Mouse (Mus musculus): ENCODE results near the gene Aaas.
"Not testable (repeated sequence)": the region's sequence is repeated elsewhere in the genome, so short reads cannot be mapped to it uniquely, and the experiment has no call there.

The Aaas gene

GRCm38 (mm10) chr15:102356501-102357325 lies 6.1 kb upstream of the Aaas start:
- DNase-seq (ENCODE audit: low read depth, low spot score), result no peak

GRCm38 (mm10) chr15:102355871-102356441 lies 5.4 kb upstream of the Aaas start:
- DNase-seq (ENCODE audit: low read depth, low spot score), result peak; percentile 47

DNA sequence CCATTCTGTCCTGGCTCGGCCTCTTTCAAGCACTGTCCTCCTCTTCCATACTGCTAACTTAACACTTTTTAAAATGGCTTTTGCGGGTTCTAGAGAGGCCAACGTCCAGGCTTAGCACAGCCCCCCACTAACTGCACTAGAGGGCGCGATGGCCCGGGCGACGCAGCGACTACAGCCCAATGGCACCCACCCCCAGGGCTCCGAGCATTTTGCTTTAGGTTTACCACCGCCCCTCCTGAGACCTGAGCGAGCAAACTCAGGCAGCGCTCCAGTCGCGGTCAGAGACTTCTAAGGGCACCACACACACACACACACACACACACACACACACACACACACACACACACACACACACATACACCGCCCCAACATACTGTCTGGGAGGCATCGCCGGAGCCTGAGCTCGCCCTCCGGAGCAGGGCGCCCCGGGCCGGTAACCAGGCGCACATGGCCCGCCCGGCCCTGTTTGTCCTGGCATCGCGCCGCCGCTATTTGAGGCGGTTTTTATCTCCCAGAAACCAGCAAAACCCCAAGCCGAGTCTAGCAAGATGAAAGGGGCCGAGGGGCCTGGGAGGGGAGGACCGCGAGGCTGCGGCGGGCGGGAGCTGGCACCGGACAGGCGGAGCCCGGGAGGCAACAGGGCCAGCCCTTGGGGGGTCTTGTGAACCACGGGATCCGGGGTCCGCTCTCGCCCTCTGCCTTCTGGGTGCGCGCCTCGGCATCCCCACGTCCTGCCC lies 4.7 kb upstream of the Aaas start:
- no peak for DNase-seq (ENCODE audit: low read depth, low spot score)

DNA sequence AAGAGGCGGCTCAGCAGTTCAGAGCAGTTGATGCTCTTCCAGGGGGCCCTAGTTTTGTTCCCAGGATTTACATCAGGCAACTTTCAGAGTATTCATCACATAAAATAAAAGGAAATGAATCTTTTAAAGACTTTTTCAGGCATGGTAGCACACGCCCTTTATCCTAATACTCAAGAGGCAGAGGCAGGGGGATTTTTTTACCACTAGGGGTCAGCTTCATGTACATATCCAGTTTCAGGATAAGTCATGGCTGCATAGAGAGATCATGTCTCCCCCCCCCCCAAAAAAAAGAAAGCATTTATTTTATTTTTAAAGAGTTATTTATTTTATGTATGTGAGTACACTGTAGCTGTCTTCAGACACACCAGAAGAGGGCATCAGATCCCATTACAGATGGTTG lies 3.4 kb upstream of the Aaas start:
- DNase-seq (ENCODE audit: low read depth, low spot score), result no peak

DNA sequence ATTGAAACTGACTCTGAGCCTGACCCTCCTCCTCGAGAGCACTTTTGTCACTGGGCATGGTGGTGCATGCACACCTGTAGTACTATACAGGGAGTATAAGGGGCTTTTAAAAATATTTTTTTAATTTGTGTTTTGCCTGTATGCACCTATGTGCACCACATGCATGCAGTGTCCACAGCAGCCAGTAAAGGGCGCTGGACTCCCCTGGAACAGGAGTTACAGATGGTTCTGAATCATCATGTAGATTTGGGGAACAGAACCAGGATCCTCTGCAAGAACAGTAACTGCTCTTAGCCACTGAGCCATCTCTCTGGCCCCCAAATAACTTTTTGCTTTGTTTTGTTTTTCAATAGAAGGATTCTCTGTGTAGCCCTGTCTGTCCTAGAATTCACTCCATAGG lies 1.6 kb upstream of the Aaas start:
- DNase-seq (ENCODE audit: low read depth, low spot score), result no peak

GRCm38 (mm10) chr15:102350942-102351291 lies 346 bp upstream of the Aaas start:
- no peak for DNase-seq (ENCODE audit: low read depth, low spot score)

GRCm38 (mm10) chr15:102346444-102346843 lies 4.1 kb downstream of the Aaas start:
- no peak for DNase-seq (ENCODE audit: low read depth, low spot score)

DNA sequence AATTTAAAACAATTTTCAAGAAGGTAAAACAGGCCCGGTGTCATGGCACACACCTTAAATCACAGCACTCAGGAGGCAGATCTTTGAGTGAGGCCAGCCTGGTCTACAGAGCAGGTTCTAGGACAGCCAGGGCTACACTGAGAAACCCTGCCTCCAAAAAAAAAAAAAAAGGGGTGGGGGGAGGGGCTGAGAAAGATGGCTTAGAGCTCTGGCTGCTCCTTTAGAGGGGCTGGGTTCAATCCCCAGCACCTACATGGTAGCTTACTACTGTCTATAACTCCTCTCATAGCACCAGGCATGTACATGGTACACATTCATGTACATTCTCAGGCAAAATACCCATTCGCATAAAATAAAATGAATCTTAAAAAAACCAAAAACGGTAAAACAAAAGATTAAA lies 6.1 kb downstream of the Aaas start:
- DNase-seq (ENCODE audit: low read depth, low spot score), result no peak

GRCm38 (mm10) chr15:102341580-102341979 lies 9.0 kb downstream of the Aaas start:
- no peak for DNase-seq (ENCODE audit: low read depth, low spot score)

GRCm38 (mm10) chr15:102339612-102340011 lies 11.0 kb downstream of the Aaas start:
- DNase-seq (ENCODE audit: low read depth, low spot score), result no peak

GRCm38 (mm10) chr15:102336946-102337345 lies 13.6 kb downstream of the Aaas start:
- DNase-seq (ENCODE audit: low read depth, low spot score), result no peak

GRCm38 (mm10) chr15:102335925-102336324 lies 14.6 kb downstream of the Aaas start:
- DNase-seq (ENCODE audit: low read depth, low spot score), result not testable (repeated sequence)

GRCm38 (mm10) chr15:102335254-102335653 lies 15.3 kb downstream of the Aaas start:
- DNase-seq (ENCODE audit: low read depth, low spot score), result no peak

DNA sequence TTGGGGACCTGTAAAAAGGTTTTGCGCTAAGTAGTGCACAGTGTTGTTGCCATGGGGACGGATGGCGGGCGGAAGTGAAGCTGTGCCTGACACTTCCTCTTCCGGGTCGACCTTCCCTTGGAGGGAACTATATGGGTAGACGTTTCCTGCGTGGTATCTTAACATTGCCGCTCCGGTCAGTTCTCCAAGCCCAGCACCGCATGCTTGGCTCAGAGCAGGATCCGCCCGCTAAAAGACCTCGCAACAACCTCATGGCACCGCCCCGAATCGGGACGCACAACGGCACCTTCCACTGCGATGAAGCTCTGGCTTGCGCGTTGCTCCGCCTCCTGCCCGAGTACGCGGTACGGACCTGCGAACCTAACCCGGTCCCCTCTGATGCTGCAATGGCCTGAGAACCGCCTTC lies 19.0 kb downstream of the Aaas start, which contains the start of gene Myg1:
Gene Myg1 (plus strand): TSS at position 100 of the 406 bp plus-strand sequence.
- peak; percentile 85 for DNase-seq (ENCODE audit: low read depth, low spot score)

GRCm38 (mm10) chr15:102326892-102327291 lies 23.7 kb downstream of the Aaas start:
- no peak for DNase-seq (ENCODE audit: low read depth, low spot score)

GRCm38 (mm10) chr15:102326022-102326576 lies 24.5 kb downstream of the Aaas start, which contains the start of gene Pfdn5:
Gene Pfdn5 (plus strand): TSS chr15:102326116.
- DNase-seq (ENCODE audit: low read depth, low spot score), result peak; percentile 85

DNA sequence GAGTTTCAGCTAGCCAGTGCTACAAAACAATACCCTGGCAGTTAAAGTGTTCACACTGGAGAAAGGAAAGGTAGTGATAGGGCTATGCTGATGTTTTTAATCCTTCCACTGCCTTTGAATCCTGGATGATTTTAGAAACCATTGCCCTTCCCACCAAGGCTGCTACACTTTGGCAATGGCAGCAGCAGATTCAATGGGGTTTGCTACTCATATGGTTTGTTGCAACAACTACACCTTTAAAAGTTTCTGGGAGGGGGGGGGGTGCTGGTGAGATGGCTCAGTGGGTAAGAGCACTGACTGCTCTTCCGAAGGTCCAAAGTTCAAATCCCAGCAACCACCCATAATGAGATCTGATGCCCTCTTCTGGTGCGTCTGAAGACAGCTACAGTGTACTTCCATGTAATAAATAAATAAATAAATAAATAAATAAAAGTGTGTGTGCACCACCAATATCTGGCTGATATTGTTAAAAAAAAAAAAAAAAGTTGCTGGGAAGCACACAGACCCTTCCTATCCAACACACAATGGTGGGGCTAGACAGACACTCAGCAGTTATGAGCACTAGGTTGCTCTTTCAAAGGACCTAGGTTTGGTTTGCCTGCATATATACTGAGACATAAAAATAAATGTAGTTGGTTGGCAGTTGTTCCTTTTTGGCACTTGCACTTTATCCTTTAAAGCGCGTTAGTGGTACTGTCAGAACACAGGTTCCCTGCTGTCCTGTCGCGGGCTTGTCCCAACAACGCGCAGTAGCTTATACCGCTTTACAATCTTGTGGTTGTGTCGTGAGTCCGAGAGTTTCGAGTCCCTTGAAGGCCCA lies 25.7 kb downstream of the Aaas start:
- no peak for DNase-seq (ENCODE audit: low read depth, low spot score)

- peak; percentile 21 for DNase-seq (ENCODE audit: low read depth, low spot score)
Measured at GRCm38 (mm10) chr15:102316263-102316662, 34.3 kb downstream of the Aaas start.

DNA sequence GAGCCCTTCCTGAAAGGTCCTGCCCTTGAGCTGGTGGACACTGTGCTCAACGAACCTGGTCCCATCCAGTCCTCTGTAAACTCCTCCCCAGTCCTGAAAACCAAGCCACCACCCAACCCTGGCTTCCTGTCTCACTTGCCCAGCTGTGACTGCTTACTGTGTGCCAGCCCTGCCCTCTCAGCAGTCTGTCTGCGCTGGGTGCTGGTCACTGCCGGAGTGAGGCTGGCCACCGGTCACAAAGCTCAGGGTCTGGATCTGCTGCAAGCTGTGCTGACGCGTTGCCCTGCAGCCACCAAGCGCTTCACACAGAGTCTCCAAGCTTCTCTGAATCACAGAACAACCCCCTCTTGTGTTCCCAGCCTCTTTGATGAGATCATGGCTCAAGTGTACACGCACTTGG lies 35.3 kb downstream of the Aaas start:
- DNase-seq (ENCODE audit: low read depth, low spot score), result no peak

GRCm38 (mm10) chr15:102311489-102311888 lies 39.1 kb downstream of the Aaas start:
- DNase-seq (ENCODE audit: low read depth, low spot score), result no peak
